Mouse (Mus musculus) cerebellum, adult 18-20 months (tissue): ENCODE measurements around the gene Atp2b2.

ENCODE experiments used
- DNase-seq, 2 experiments: peaks; one replicate each; pipeline ENCODE4 v3.0.0; 2021

The Atp2b2 gene

GRCm38 (mm10) chr6:113939442-113939841 is 103.0 kb downstream of the Atp2b2 start:
- no peak for DNase-seq

- no peak for DNase-seq
Observed at GRCm38 (mm10) chr6:113936811-113937508, 105.5 kb downstream of the Atp2b2 start.

GRCm38 (mm10) chr6:113936111-113936510 is 106.3 kb downstream of the Atp2b2 start:
- DNase-seq: no peak

- DNase-seq: peak; percentile 50 to 58
Observed at GRCm38 (mm10) chr6:113934692-113935091, 107.7 kb downstream of the Atp2b2 start.

- peak; percentile 80 to 90 for DNase-seq
Observed at GRCm38 (mm10) chr6:113933261-113934151, 108.9 kb downstream of the Atp2b2 start.

GRCm38 (mm10) chr6:113929191-113929875 is 113.1 kb downstream of the Atp2b2 start:
- DNase-seq: peak in 1 of 2 experiments; percentile 41

- peak in 1 of 2 experiments; percentile 39 for DNase-seq
Observed at GRCm38 (mm10) chr6:113923249-113923648, 119.2 kb downstream of the Atp2b2 start.

GRCm38 (mm10) chr6:113920466-113920865 is 121.9 kb downstream of the Atp2b2 start:
- no peak for DNase-seq

- DNase-seq: no peak
Observed at GRCm38 (mm10) chr6:113912753-113913152, 129.7 kb downstream of the Atp2b2 start.

- DNase-seq: peak in 1 of 2 experiments; percentile 47
Observed at GRCm38 (mm10) chr6:113911094-113911493, 131.3 kb downstream of the Atp2b2 start.

GRCm38 (mm10) chr6:113910411-113911055 is 131.9 kb downstream of the Atp2b2 start:
- peak; percentile 37 to 45 for DNase-seq

GRCm38 (mm10) chr6:113909836-113910235 is 132.6 kb downstream of the Atp2b2 start:
- DNase-seq: peak in 1 of 2 experiments; percentile 30

- peak; percentile 65 to 79 for DNase-seq
Observed at GRCm38 (mm10) chr6:113908066-113908465, 134.3 kb downstream of the Atp2b2 start.

GRCm38 (mm10) chr6:113904406-113904805 is 138.0 kb downstream of the Atp2b2 start:
- DNase-seq: no peak

- no peak for DNase-seq
Observed at GRCm38 (mm10) chr6:113896023-113896422, 146.4 kb downstream of the Atp2b2 start.

- DNase-seq: no peak
Observed at GRCm38 (mm10) chr6:113894008-113894407, 148.4 kb downstream of the Atp2b2 start.

- DNase-seq: no peak
Observed at GRCm38 (mm10) chr6:113892091-113892674, 150.2 kb downstream of the Atp2b2 start.

- peak; percentile 65 to 83 for DNase-seq
Observed at GRCm38 (mm10) chr6:113891225-113891967, 151.0 kb downstream of the Atp2b2 start.

GRCm38 (mm10) chr6:113890858-113891213 is 151.6 kb downstream of the Atp2b2 start:
- DNase-seq: no peak

- DNase-seq: peak; percentile 60 to 61
Observed at GRCm38 (mm10) chr6:113890023-113890857, 152.2 kb downstream of the Atp2b2 start.

- DNase-seq: no peak
Observed at GRCm38 (mm10) chr6:113889180-113889579, 153.2 kb downstream of the Atp2b2 start.
